Mouse (Mus musculus): ENCODE data around the gene Phkb. TPM values are rescaled to one million over a fixed set of nuclear protein-coding genes. Genes with fewer than 3 reads are reported as not detected.

Phkb gene
- total and polyA plus RNA-seq, 3 experiments, result 14.1 to 18.6 TPM; not detected in 1

DNA sequence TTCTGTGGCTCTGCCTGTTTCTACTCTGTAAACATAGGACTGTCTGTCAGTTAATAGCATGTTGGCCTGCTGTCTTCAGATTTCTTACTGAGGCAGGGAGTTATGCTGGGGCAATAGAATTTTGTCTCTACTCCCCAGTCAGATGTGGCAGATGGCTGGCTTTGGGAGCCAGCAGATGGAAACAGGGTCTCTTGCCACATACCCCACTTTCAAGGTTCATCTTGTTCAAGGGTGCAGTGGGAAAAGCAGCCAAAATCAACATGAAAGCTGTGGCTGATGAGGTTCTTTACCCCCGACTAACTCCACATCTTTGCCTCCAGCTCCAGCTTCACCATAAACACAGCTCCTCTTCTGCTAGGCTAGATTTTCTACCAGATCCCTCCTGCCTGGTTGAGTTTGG, 246.7 kb downstream of the Phkb start:
- Histone ChIP-seq H3K27me3 (ENCODE audit: control insufficient read depth in 1 of 2, insufficient read depth in 2 of 2, low read length in 2 of 2) (no peaks in the 10 kb centered on the region; a peak in 1 of 4 replicates), H3K4me3 (ENCODE audit: control insufficient read depth in 1 of 2, insufficient read depth in 1 of 2, low read depth in 2 of 2, low read length in 2 of 2) (no peak overlapping the region), H3K79me2 (ENCODE audit: control insufficient read depth, insufficient read depth, low read length, poor library complexity) (no peaks in the 10 kb centered on the region), H3K9me3 (replicated peaks; ENCODE audit: insufficient read depth, low read length) (no peaks in the 10 kb centered on the region), H3K27ac (ENCODE audit: control insufficient read depth, low read depth, low read length) (no peak overlapping the region), H3K36me3 (ENCODE audit: control insufficient read depth in 1 of 2, insufficient read depth in 2 of 2, low read length in 2 of 2) (no peaks in the 10 kb centered on the region), H3K9ac (ENCODE audit: control insufficient read depth, low read depth, low read length, poor library complexity, severe bottlenecking) (no peak overlapping the region), H3K4me1 (ENCODE audit: control insufficient read depth in 1 of 2, insufficient read depth in 2 of 2, low read length in 2 of 2) (no peaks in the 10 kb centered on the region)
- DNase-seq (ENCODE audit: low read depth, low spot score), result no peak
- TF ChIP-seq POLR2AphosphoS5 (IDR thresholded peaks at IDR 0.05; ENCODE audit: borderline replicate concordance, low read depth, low read length), result no peak
- TF ChIP-seq MAZ (IDR thresholded peaks at IDR 0.05; ENCODE audit: low read depth, low read length), result no peak
- TF ChIP-seq NRF1 (IDR thresholded peaks at IDR 0.05; ENCODE audit: insufficient read depth, low read depth, low read length, poor library complexity, severe bottlenecking), result no peak
- no peak for TF ChIP-seq TCF12 (IDR thresholded peaks at IDR 0.05; ENCODE audit: low read depth, low read length)
- TF ChIP-seq SIN3A (IDR thresholded peaks at IDR 0.05; ENCODE audit: low read length), result no peak
- TF ChIP-seq ELF1 (IDR thresholded peaks at IDR 0.05; ENCODE audit: low read depth, low read length), result no peak
- no peak for TF ChIP-seq HCFC1 (IDR thresholded peaks at IDR 0.05; ENCODE audit: low read depth, low read length)

DNA sequence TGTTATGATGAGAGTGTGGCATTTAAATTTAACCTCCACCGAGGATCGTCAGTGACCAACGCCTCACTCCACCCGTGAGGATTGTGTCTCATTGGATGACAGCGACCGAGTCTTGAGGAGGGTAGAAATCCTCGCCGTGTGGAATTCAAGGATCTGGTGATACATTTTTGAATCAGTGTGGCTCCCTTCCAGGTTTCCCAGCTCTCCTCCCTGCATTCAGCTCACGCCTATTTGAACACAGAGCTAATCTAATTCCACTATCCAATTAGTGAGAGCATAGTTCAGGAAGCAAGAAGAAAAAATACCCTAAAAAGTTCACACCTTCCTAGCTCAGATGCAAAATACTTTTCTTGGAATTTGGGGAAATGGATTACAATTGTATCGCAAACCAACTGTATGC, 249.9 kb downstream of the Phkb start:
- Histone ChIP-seq H3K9ac (ENCODE audit: control insufficient read depth, low read depth, low read length, poor library complexity, severe bottlenecking) (no peak overlapping the region), H3K27me3 (ENCODE audit: control insufficient read depth in 1 of 2, insufficient read depth in 2 of 2, low read length in 2 of 2) (peaks cover 0 to 2% of the 10 kb centered on the region in 2 experiments; a peak in 2 of 4 replicates), H3K4me3 (ENCODE audit: control insufficient read depth in 1 of 2, insufficient read depth in 1 of 2, low read depth in 2 of 2, low read length in 2 of 2) (no peak overlapping the region), H3K9me3 (replicated peaks; ENCODE audit: insufficient read depth, low read length) (no peaks in the 10 kb centered on the region), H3K27ac (ENCODE audit: control insufficient read depth, low read depth, low read length) (no peak overlapping the region), H3K36me3 (ENCODE audit: control insufficient read depth in 1 of 2, insufficient read depth in 2 of 2, low read length in 2 of 2) (no peaks in the 10 kb centered on the region), H3K79me2 (ENCODE audit: control insufficient read depth, insufficient read depth, low read length, poor library complexity) (no peaks in the 10 kb centered on the region), H3K4me1 (ENCODE audit: control insufficient read depth in 1 of 2, insufficient read depth in 2 of 2, low read length in 2 of 2) (no peaks in the 10 kb centered on the region)
- no peak for DNase-seq (ENCODE audit: low read depth, low spot score)
- TF ChIP-seq TBP (IDR thresholded peaks at IDR 0.05; ENCODE audit: low read depth, low read length), result no peak
- TF ChIP-seq MAZ (IDR thresholded peaks at IDR 0.05; ENCODE audit: low read depth, low read length), result no peak
- no peak for TF ChIP-seq USF2 (IDR thresholded peaks at IDR 0.05; ENCODE audit: borderline replicate concordance in 1 of 2, insufficient read depth in 1 of 2, low read depth in 1 of 2, low read length in 2 of 2)
- no peak for TF ChIP-seq MAFK (IDR thresholded peaks at IDR 0.05; ENCODE audit: borderline replicate concordance, low read depth, low read length)
- TF ChIP-seq ZKSCAN1 (IDR thresholded peaks at IDR 0.05; ENCODE audit: low read depth, low read length), result no peak
- TF ChIP-seq JUND (IDR thresholded peaks at IDR 0.05; ENCODE audit: low read depth, low read length), result no peak

Other genes starting within 250 kb of the Phkb start
- gene Neto2, start 140.0 kb upstream of the Phkb start, total RNA-seq (2012; rRNA removed), result 3.7 and 4.3 TPM in 2 replicates
- 1 to 10 TPM in 1 of 2 experiments, not detected in 1; 3.2 TPM for gene Neto2, start 140.0 kb upstream of the Phkb start, polyA plus RNA-seq (2012; ENCODE audit: insufficient read depth in 1 of 2, insufficient read length in 2 of 2, low read depth in 1 of 2, low replicate concordance in 2 of 2, missing spikeins in 1 of 2)
- gene Itfg1, start within 50 bp of the Phkb start, total RNA-seq (2012; rRNA removed), result 22.8 and 26.7 TPM in 2 replicates
- gene Itfg1, start within 50 bp of the Phkb start, polyA plus RNA-seq (2012; ENCODE audit: insufficient read depth in 1 of 2, insufficient read length in 2 of 2, low read depth in 1 of 2, low replicate concordance in 2 of 2, missing spikeins in 1 of 2), result 10 to 100 TPM in 1 of 2 experiments, not detected in 1; 21.8 TPM

All from MEL (cell line).